Comparison of ENCODE assay signal across 8 mouse cellular contexts in the genomic region with DNA sequence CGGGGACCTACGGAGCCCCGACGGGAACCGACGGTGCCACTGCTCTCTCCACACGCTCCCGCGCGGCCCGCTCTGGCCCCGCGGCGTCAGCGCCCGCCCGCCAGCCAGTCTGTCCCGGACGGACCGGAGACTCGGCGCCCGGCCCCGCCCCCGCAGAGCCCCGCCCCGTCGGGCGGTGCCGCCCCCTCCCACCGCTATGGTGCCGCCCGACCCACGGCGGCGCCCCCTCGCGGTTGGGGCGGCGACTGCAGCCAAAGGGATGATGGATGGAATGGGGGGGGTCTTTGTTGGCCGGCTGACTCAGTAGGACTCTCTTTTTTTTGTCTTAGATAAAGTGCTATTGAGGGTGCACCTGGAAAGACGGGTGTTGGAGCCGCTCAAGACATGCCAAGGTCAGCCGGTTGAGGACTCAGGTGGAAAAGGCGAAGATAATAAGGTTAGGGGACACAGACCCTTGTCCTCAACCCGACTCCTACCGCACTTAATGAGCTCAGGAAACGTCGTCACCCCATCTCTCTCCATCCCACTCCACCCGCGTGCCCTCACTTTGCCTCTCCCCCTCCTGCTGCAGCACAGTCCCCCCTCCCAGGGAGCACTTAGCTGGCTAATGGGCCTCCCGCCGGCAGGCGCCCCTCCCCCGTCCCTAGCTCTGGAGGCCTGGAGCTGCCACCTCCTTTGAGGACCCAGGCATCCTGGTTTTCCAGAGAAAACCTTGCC. TPM values are rescaled to one million over a fixed set of nuclear protein-coding genes. Genes with fewer than 3 reads are reported as not detected.
A peak's percentile ranks its signal among the peaks of the same experiment; 100 is the strongest.
DNase-seq lines count a peak whose midpoint lies in the region; ATAC-seq and TF ChIP-seq lines count a peak whose summit lies in the region.

No protein-coding gene starts in this region.

- WGBS in embryonic facial prominence, embryonic 13.5 days, result under 1% methylated on average over 52 of the region's 55 CpGs
- 1% methylated on average over 53 of the region's 55 CpGs for WGBS in heart, embryonic 13.5 days
- under 1% methylated on average over 50 of the region's 55 CpGs for WGBS in kidney, embryonic 16.5 days

- peak; percentile 52 to 89 (median 60) for TF ChIP-seq CTCF in MEL (IDR thresholded peaks at IDR 0.05 in 2 of 3, conservative IDR thresholded peaks at IDR 0.05 in 1 of 3; ENCODE audit: control insufficient read depth in 1 of 3, insufficient read depth in 1 of 3, low read depth in 2 of 3, low read length in 3 of 3, poor library complexity in 1 of 3, severe bottlenecking in 1 of 3)

- H3K79me2 ChIP-seq in MEL (ENCODE audit: control insufficient read depth, insufficient read depth, low read length, poor library complexity), result no peaks in the 10 kb centered on the region; the same call in 1 of the 2 replicates

- DNase-seq in 3T3-L1 (ENCODE audit: low read depth, low spot score) (peak; percentile 67), MEL (ENCODE audit: low read depth, low spot score) (peak; percentile 74)
- peak; percentile 75 for DNase-seq in lung, postnatal 36 days
- DNase-seq in spleen, adult 18-20 months, result peak; percentile 66 to 78
- DNase-seq in frontal cortex, postnatal 36 days (ENCODE audit: low spot score in 2 of 2), result no peak

- peak; percentile 68 to 71; a peak in 3 of 4 replicates for TF ChIP-seq POLR2A in MEL (IDR thresholded peaks at IDR 0.05; ENCODE audit: control insufficient read depth in 1 of 2, insufficient read depth in 1 of 2, low read depth in 1 of 2, low read length in 2 of 2, poor library complexity in 1 of 2)

- peaks cover 0 to 18% of the 10 kb centered on the region in 2 experiments; a peak in 2 of 4 replicates for H3K36me3 ChIP-seq in MEL (ENCODE audit: control insufficient read depth in 1 of 2, insufficient read depth in 2 of 2, low read length in 2 of 2)
- H3K36me3 ChIP-seq in embryonic facial prominence, embryonic 13.5 days, result peaks cover 23% of the 10 kb centered on the region
- H3K36me3 ChIP-seq in heart, embryonic 13.5 days, result peaks cover 22% of the 10 kb centered on the region
- peaks cover 15% of the 10 kb centered on the region for H3K36me3 ChIP-seq in kidney, embryonic 16.5 days (ENCODE audit: insufficient read depth, low read length)

- no peaks in the 10 kb centered on the region for H3K9me3 ChIP-seq in MEL (replicated peaks; ENCODE audit: insufficient read depth, low read length)
- no peaks in the 10 kb centered on the region for H3K9me3 ChIP-seq in embryonic facial prominence, embryonic 13.5 days
- no peaks in the 10 kb centered on the region for H3K9me3 ChIP-seq in heart, embryonic 13.5 days
- no peaks in the 10 kb centered on the region for H3K9me3 ChIP-seq in kidney, embryonic 16.5 days (ENCODE audit: low read length)

- TF ChIP-seq RAD21 in MEL (IDR thresholded peaks at IDR 0.05; ENCODE audit: low read depth, low read length), result no peak

- TF ChIP-seq EP300 in MEL (IDR thresholded peaks at IDR 0.05; ENCODE audit: low read depth in 1 of 2, low read length in 2 of 2), result no peak

- H3K4me1 ChIP-seq in MEL (ENCODE audit: control insufficient read depth in 1 of 2, insufficient read depth in 2 of 2, low read length in 2 of 2), result peaks cover 4 to 40% of the 10 kb centered on the region in 2 experiments
- H3K4me1 ChIP-seq in embryonic facial prominence, embryonic 13.5 days, result peaks cover 55% of the 10 kb centered on the region
- peaks cover 46% of the 10 kb centered on the region for H3K4me1 ChIP-seq in heart, embryonic 13.5 days
- peaks cover 47% of the 10 kb centered on the region for H3K4me1 ChIP-seq in kidney, embryonic 16.5 days (ENCODE audit: insufficient read depth, low read length)

- peak overlapping the region; percentile 83 for H3K4me2 ChIP-seq in embryonic facial prominence, embryonic 13.5 days
- peak overlapping the region; percentile 79 for H3K4me2 ChIP-seq in heart, embryonic 13.5 days
- peak overlapping the region; percentile 82 for H3K4me2 ChIP-seq in kidney, embryonic 16.5 days (replicated peaks; ENCODE audit: low read depth, low read length)

- no peaks in the 10 kb centered on the region for H3K27me3 ChIP-seq in MEL (ENCODE audit: control insufficient read depth in 1 of 2, insufficient read depth in 2 of 2, low read length in 2 of 2)
- no peaks in the 10 kb centered on the region for H3K27me3 ChIP-seq in embryonic facial prominence, embryonic 13.5 days
- H3K27me3 ChIP-seq in heart, embryonic 13.5 days (replicated peaks), result no peaks in the 10 kb centered on the region
- no peaks in the 10 kb centered on the region for H3K27me3 ChIP-seq in kidney, embryonic 16.5 days (ENCODE audit: insufficient read depth, low read length)

- peak overlapping the region; percentile 59 for H3K9ac ChIP-seq in MEL (ENCODE audit: control insufficient read depth, low read depth, low read length, poor library complexity, severe bottlenecking)
- H3K9ac ChIP-seq in embryonic facial prominence, embryonic 13.5 days, result peak overlapping the region; percentile 81
- H3K9ac ChIP-seq in heart, embryonic 13.5 days, result peak overlapping the region; percentile 89
- peak overlapping the region; percentile 90 for H3K9ac ChIP-seq in kidney, embryonic 16.5 days (replicated peaks; ENCODE audit: low read length)

- peak; percentile 46 for ATAC-seq in embryonic facial prominence, embryonic 13.5 days (ENCODE audit: insufficient number of reproducible peaks, insufficient read depth, low FRiP score, low TSS enrichment, low read depth)
- peak; percentile 69 for ATAC-seq in heart, embryonic 13.5 days (ENCODE audit: extremely low read depth, insufficient number of reproducible peaks, low FRiP score, low TSS enrichment)
- ATAC-seq in kidney, embryonic 16.5 days (ENCODE audit: low FRiP score, low TSS enrichment), result peak; percentile 69

- H3K4me3 ChIP-seq in MEL (ENCODE audit: control insufficient read depth in 1 of 2, insufficient read depth in 1 of 2, low read depth in 2 of 2, low read length in 2 of 2), result peak overlapping the region; percentile 49 to 75
- H3K4me3 ChIP-seq in embryonic facial prominence, embryonic 13.5 days, result peak overlapping the region; percentile 69
- H3K4me3 ChIP-seq in heart, embryonic 13.5 days, result peak overlapping the region; percentile 70
- peak overlapping the region; percentile 74 for H3K4me3 ChIP-seq in kidney, embryonic 16.5 days (ENCODE audit: low read length)

- H3K27ac ChIP-seq in MEL (ENCODE audit: control insufficient read depth, low read depth, low read length), result no peak overlapping the region
- peak overlapping the region; percentile 57 for H3K27ac ChIP-seq in embryonic facial prominence, embryonic 13.5 days
- H3K27ac ChIP-seq in heart, embryonic 13.5 days (replicated peaks), result peak overlapping the region; percentile 63
- peak overlapping the region; percentile 54 for H3K27ac ChIP-seq in kidney, embryonic 16.5 days (ENCODE audit: low read length)

TF ChIP-seq in MEL, 35 proteins besides CTCF, POLR2A, EP300 and RAD21 (continues in another document):
- TF ChIP-seq BHLHE40 (IDR thresholded peaks at IDR 0.05; ENCODE audit: borderline replicate concordance, low read depth, low read length) (no peak), ZKSCAN1 (IDR thresholded peaks at IDR 0.05; ENCODE audit: low read depth, low read length) (no peak), MEF2A (IDR thresholded peaks at IDR 0.05; ENCODE audit: extremely low read depth, insufficient replicate concordance, low read depth, low read length, poor library complexity, severe bottlenecking) (no peak), E2F4 (IDR thresholded peaks at IDR 0.05; ENCODE audit: borderline replicate concordance, low read depth, low read length) (no peak)

RNA-seq across cellular contexts. Expression of gene Ppp1r14b, which starts 4.9 kb away (rescaled TPM):
- 448 and 467 TPM in 2 replicates for total RNA-seq in MEL (2012; rRNA removed)
- 100 to 1,000 TPM in 1 of 2 experiments, not detected in 1; 349 TPM for polyA plus RNA-seq in MEL (2012; ENCODE audit: insufficient read depth in 1 of 2, insufficient read length in 2 of 2, low read depth in 1 of 2, low replicate concordance in 2 of 2, missing spikeins in 1 of 2)
- 84.9 and 120 TPM in 2 replicates for polyA plus RNA-seq in embryonic facial prominence, embryonic 13.5 days (2015; fragmentation: Nextera tagmentation; extraction: Ambion mirVana)
- polyA plus RNA-seq in heart, embryonic 13.5 days (2015; fragmentation: Nextera tagmentation; extraction: Ambion mirVana), result 82.3 and 117 TPM in 2 replicates
- polyA plus RNA-seq in kidney, embryonic 16.5 days (2015; fragmentation: Nextera tagmentation; extraction: Ambion mirVana), result 51.5 and 53.8 TPM in 2 replicates

RNA-seq across cellular contexts. Expression of gene Plcb3, which starts 6.4 kb away (rescaled TPM):
- 12.6 and 13.0 TPM in 2 replicates for total RNA-seq in MEL (2012; rRNA removed)
- polyA plus RNA-seq in MEL (2012; ENCODE audit: insufficient read depth in 1 of 2, insufficient read length in 2 of 2, low read depth in 1 of 2, low replicate concordance in 2 of 2, missing spikeins in 1 of 2), result 10 to 100 TPM in 1 of 2 experiments, not detected in 1; 30.8 TPM
- 41.5 and 42.4 TPM in 2 replicates for polyA plus RNA-seq in embryonic facial prominence, embryonic 13.5 days (2015; fragmentation: Nextera tagmentation; extraction: Ambion mirVana)
- polyA plus RNA-seq in heart, embryonic 13.5 days (2015; fragmentation: Nextera tagmentation; extraction: Ambion mirVana), result 18.1 and 18.6 TPM in 2 replicates
- polyA plus RNA-seq in kidney, embryonic 16.5 days (2015; fragmentation: Nextera tagmentation; extraction: Ambion mirVana), result 44.1 and 48.8 TPM in 2 replicates

RNA-seq across cellular contexts. Expression of gene Fkbp2, which starts 10.5 kb away (rescaled TPM):
- total RNA-seq in MEL (2012; rRNA removed), result 51.4 and 53.9 TPM in 2 replicates
- polyA plus RNA-seq in MEL (2012; ENCODE audit: insufficient read depth in 1 of 2, insufficient read length in 2 of 2, low read depth in 1 of 2, low replicate concordance in 2 of 2, missing spikeins in 1 of 2), result 100 to 1,000 TPM in 1 of 2 experiments, not detected in 1; 167 TPM
- 84.4 and 95.1 TPM in 2 replicates for polyA plus RNA-seq in embryonic facial prominence, embryonic 13.5 days (2015; fragmentation: Nextera tagmentation; extraction: Ambion mirVana)
- polyA plus RNA-seq in heart, embryonic 13.5 days (2015; fragmentation: Nextera tagmentation; extraction: Ambion mirVana), result 80.9 and 98.7 TPM in 2 replicates
- 139 and 150 TPM in 2 replicates for polyA plus RNA-seq in kidney, embryonic 16.5 days (2015; fragmentation: Nextera tagmentation; extraction: Ambion mirVana)

RNA-seq across cellular contexts. Expression of gene Vegfb, which starts 17.6 kb away (rescaled TPM):
- total RNA-seq in MEL (2012; rRNA removed), result 11.2 and 11.5 TPM in 2 replicates
- polyA plus RNA-seq in MEL (2012; ENCODE audit: insufficient read depth in 1 of 2, insufficient read length in 2 of 2, low read depth in 1 of 2, low replicate concordance in 2 of 2, missing spikeins in 1 of 2), result 10 to 100 TPM in 1 of 2 experiments, not detected in 1; 67.6 TPM
- 53.4 and 58.6 TPM in 2 replicates for polyA plus RNA-seq in embryonic facial prominence, embryonic 13.5 days (2015; fragmentation: Nextera tagmentation; extraction: Ambion mirVana)
- polyA plus RNA-seq in heart, embryonic 13.5 days (2015; fragmentation: Nextera tagmentation; extraction: Ambion mirVana), result 125 and 133 TPM in 2 replicates
- 25.1 and 37.3 TPM in 2 replicates for polyA plus RNA-seq in kidney, embryonic 16.5 days (2015; fragmentation: Nextera tagmentation; extraction: Ambion mirVana)

RNA-seq across cellular contexts. Expression of gene Dnajc4, which starts 22.5 kb away (rescaled TPM):
- 3.2 and 4.2 TPM in 2 replicates for total RNA-seq in MEL (2012; rRNA removed)
- 10 to 100 TPM in 1 of 2 experiments, not detected in 1; 12.9 TPM for polyA plus RNA-seq in MEL (2012; ENCODE audit: insufficient read depth in 1 of 2, insufficient read length in 2 of 2, low read depth in 1 of 2, low replicate concordance in 2 of 2, missing spikeins in 1 of 2)
- 23.0 and 23.8 TPM in 2 replicates for polyA plus RNA-seq in embryonic facial prominence, embryonic 13.5 days (2015; fragmentation: Nextera tagmentation; extraction: Ambion mirVana)
- 33.2 and 35.6 TPM in 2 replicates for polyA plus RNA-seq in heart, embryonic 13.5 days (2015; fragmentation: Nextera tagmentation; extraction: Ambion mirVana)
- 26.8 and 27.3 TPM in 2 replicates for polyA plus RNA-seq in kidney, embryonic 16.5 days (2015; fragmentation: Nextera tagmentation; extraction: Ambion mirVana)

Comparison
In these comparisons a context has a peak if more than half of its experiments do, and no peak if none do; other contexts are left out.
1. DNase-seq: peak in 3T3-L1 (single experiment), MEL (single experiment), lung, postnatal 36 days (single experiment) and spleen, adult 18-20 months (2 of 2); none in frontal cortex, postnatal 36 days (0 of 2).
2. Peak in every context shown above with its lines, with median percentiles within 50 percentile points of each other: H3K4me3 ChIP-seq, H3K9ac ChIP-seq, ATAC-seq and H3K4me2 ChIP-seq.